Mouse (Mus musculus) midbrain, embryonic 15.5 days (tissue): Measurements from ENCODE around the gene Gm49322. TPM values are rescaled to one million over a fixed set of nuclear protein-coding genes. Genes with fewer than 3 reads are reported as not detected.
"Not testable (repeated sequence)": the region's sequence is repeated elsewhere in the genome, so short reads cannot be mapped to it uniquely, and the experiment has no call there.

ENCODE experiments used
- ATAC-seq: fragments of 200-750 bp; cut with Nextera tagmentation; replicated peaks from 2 replicates; pipeline ENCODE4 v1.8.0; 2017; ENCODE audit warnings: moderate TSS enrichment
- H3K27ac ChIP-seq: fragments of 300-500 bp; sonication (generic); 2 replicates; pipeline ENCODE4 v1.5.1; 2015; ENCODE audit warnings: mild to moderate bottlenecking, inconsistent platforms
- H3K27me3 ChIP-seq: fragments of 300-500 bp; sonication (generic); replicated peaks from 2 replicates; pipeline ENCODE4 v1.6.1; 2015; ENCODE audit warnings: inconsistent platforms
- H3K36me3 ChIP-seq: fragments of 300-500 bp; sonication (generic); replicated peaks from 2 replicates; pipeline ENCODE4 v1.6.1; 2015; ENCODE audit warnings: inconsistent platforms
- H3K4me1 ChIP-seq: fragments of 300-500 bp; sonication (generic); 2 replicates; pipeline ENCODE4 v1.6.1; 2015; ENCODE audit warnings: inconsistent platforms
- H3K4me2 ChIP-seq: fragments of 300-500 bp; sonication (generic); 2 replicates; pipeline ENCODE4 v1.6.1; 2015; ENCODE audit warnings: inconsistent platforms, mild to moderate bottlenecking, moderate library complexity
- H3K4me3 ChIP-seq: fragments of 300-500 bp; sonication (generic); 2 replicates; pipeline ENCODE4 v1.5.1; 2015; ENCODE audit warnings: mild to moderate bottlenecking, inconsistent platforms
- H3K9ac ChIP-seq: fragments of 300-500 bp; sonication (generic); 2 replicates; pipeline ENCODE4 v1.6.1; 2015; ENCODE audit warnings: mild to moderate bottlenecking, inconsistent platforms
- H3K9me3 ChIP-seq: fragments of 300-500 bp; sonication (generic); 2 replicates; pipeline ENCODE4 v1.6.1; 2016; ENCODE audit warnings: inconsistent platforms
- WGBS: fragments of 180-500 bp; shearing (Covaris S2); methylation state at CpG from one replicate; pipeline ENCODE4 v1.1.7; 2015; ENCODE audit warnings: mixed read lengths; 5-methylcytosine and 5-hydroxymethylcytosine counted together
- polyA plus RNA-seq: library from polyadenylated mRNA; unstranded; fragments of >200 nt; fragmentation: Nextera tagmentation; extraction: Ambion mirVana; gene quantifications from 2 replicates; pipeline ENCODE4 v1.2.1, GENCODE M21; 2015

Gene Gm49322
- polyA plus RNA-seq = 4.6 and 5.0 TPM in 2 replicates

DNA sequence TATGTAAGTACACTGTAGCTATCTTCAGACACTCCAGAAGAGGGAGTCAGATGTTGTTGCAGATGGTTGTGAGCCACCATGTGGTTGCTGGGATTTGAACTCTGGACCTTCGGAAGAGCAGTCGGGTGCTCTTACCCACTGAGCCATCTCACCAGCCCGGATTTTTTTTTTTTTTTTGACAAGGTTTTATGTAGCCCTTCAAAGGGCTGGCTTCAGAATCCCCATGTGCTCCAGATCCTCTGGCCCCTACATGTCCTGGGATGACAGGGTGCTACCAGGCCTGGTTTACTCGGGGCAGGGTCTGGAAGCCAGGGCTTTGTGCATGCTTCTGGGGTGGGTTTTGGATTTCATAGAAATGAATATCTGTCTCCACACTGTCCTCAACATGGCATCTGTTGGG lies at the start of gene Gm49322:
Gene Gm49322, plus strand, starts transcription at position 301 of the 400 bp plus-strand sequence.
- H3K27ac ChIP-seq, H3K4me2 ChIP-seq, H3K9ac ChIP-seq, ATAC-seq, H3K27me3 ChIP-seq, H3K4me3 ChIP-seq, H3K9me3 ChIP-seq: not testable (repeated sequence)
- 86% methylated on average over 4 of the region's 4 CpGs for WGBS
- H3K36me3 ChIP-seq = peaks cover 16% of the 10 kb centered on the region; the same call in 1 of the 2 replicates
- H3K4me1 ChIP-seq = peaks cover 19% of the 10 kb centered on the region

- no peaks in the 10 kb centered on the region for H3K9me3 ChIP-seq
- H3K36me3 ChIP-seq = no peaks in the 10 kb centered on the region
- H3K27me3 ChIP-seq = no peaks in the 10 kb centered on the region
- H3K4me1 ChIP-seq = peaks cover 41% of the 10 kb centered on the region
- no peak overlapping the region for H3K27ac ChIP-seq
- H3K9ac ChIP-seq = no peak overlapping the region
- ATAC-seq = no peak
- H3K4me3 ChIP-seq = no peak overlapping the region
- H3K4me2 ChIP-seq = no peak overlapping the region
- 32% methylated on average over 5 of the region's 5 CpGs for WGBS
Observed at GRCm38 (mm10) chr10:80557346-80557965, 48.4 kb upstream of the Gm49322 start.

- Histone ChIP-seq H3K36me3 (no peaks in the 10 kb centered on the region), H3K4me2 (no peak overlapping the region), H3K4me3 (no peak overlapping the region), H3K9me3 (no peaks in the 10 kb centered on the region), H3K27me3 (no peaks in the 10 kb centered on the region), H3K9ac (no peak overlapping the region), H3K27ac (no peak overlapping the region), H3K4me1 (peaks cover 48% of the 10 kb centered on the region)
- no peak for ATAC-seq
- 87% methylated on average over 7 of the region's 7 CpGs for WGBS
Observed at GRCm38 (mm10) chr10:80559431-80559830, 46.4 kb upstream of the Gm49322 start.

- H3K4me1 ChIP-seq = peaks cover 48% of the 10 kb centered on the region
Observed at GRCm38 (mm10) chr10:80560621-80561020, 45.2 kb upstream of the Gm49322 start.

DNA sequence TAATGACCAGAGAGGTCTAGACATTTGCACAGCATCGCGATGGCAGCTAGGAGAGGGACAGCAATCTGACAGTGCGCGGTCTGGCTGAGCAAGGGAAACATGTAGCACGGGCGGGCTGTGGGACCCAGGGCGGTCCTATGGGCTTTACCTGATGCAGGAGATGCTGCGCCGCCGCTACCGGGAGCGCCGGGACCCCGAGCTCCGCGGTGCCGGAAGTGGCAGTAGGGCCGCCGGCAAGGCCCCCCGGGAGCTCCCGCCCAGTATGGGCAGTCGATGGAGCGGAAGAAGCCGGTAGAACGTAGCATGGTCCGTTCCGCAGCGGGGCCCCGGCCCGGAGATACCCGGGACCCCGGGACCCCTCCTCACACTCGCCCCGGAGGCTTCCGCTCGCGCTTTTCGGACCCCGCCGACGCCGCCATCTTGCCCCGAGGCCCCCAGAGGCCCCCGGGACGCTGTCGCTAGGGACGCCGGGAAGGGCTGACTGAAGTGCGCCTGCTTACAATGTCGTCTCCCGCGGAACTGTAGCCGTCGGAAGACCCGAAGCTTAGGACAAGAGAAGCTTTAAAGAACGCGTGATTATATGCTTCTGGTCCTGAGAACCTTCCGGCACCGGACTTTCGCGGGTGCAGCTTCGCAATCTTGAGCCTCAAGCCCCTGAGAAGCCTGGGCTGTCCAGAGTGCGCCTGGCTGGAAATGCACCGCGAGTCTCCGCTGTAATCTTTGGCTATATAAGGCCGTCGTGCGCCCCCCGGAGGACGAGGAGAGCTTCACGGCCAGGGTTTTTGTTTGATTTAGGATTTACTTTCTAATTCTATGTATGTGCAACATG lies 44.5 kb upstream of the Gm49322 start, which contains the start of gene Rexo1:
Gene Rexo1, minus strand, starts transcription at position 445 of the 829 bp plus-strand sequence.
- H3K27ac ChIP-seq = peak within 1 kb of the TSS; percentile 89
- H3K4me3 ChIP-seq = peak within 1 kb of the TSS; percentile 81
- peak; percentile 86 for ATAC-seq
- H3K4me2 ChIP-seq = peak within 1 kb of the TSS; percentile 79
- H3K9ac ChIP-seq = peak within 1 kb of the TSS; percentile 89
- WGBS = under 1% methylated on average over 72 of the region's 72 CpGs
- no peaks in the 10 kb centered on the region for H3K36me3 ChIP-seq
- H3K27me3 ChIP-seq = no peaks in the 10 kb centered on the region
- H3K9me3 ChIP-seq = no peaks in the 10 kb centered on the region
- H3K4me1 ChIP-seq = peaks cover 50% of the 10 kb centered on the region

More at GRCm38 (mm10) chr10:80560621-80561020, 45.2 kb upstream of the Gm49322 start:
- no peaks in the 10 kb centered on the region for H3K36me3 ChIP-seq
- no peaks in the 10 kb centered on the region for H3K27me3 ChIP-seq
- H3K4me2 ChIP-seq = peak overlapping the region; percentile 79
- no peak for ATAC-seq
- peak overlapping the region; percentile 89 for H3K9ac ChIP-seq
- H3K4me3 ChIP-seq = peak overlapping the region; percentile 81
- H3K27ac ChIP-seq = peak overlapping the region; percentile 89; the same call in 1 of the 2 replicates
- 2% methylated on average over 13 of the region's 13 CpGs for WGBS
- H3K9me3 ChIP-seq = no peaks in the 10 kb centered on the region

DNA sequence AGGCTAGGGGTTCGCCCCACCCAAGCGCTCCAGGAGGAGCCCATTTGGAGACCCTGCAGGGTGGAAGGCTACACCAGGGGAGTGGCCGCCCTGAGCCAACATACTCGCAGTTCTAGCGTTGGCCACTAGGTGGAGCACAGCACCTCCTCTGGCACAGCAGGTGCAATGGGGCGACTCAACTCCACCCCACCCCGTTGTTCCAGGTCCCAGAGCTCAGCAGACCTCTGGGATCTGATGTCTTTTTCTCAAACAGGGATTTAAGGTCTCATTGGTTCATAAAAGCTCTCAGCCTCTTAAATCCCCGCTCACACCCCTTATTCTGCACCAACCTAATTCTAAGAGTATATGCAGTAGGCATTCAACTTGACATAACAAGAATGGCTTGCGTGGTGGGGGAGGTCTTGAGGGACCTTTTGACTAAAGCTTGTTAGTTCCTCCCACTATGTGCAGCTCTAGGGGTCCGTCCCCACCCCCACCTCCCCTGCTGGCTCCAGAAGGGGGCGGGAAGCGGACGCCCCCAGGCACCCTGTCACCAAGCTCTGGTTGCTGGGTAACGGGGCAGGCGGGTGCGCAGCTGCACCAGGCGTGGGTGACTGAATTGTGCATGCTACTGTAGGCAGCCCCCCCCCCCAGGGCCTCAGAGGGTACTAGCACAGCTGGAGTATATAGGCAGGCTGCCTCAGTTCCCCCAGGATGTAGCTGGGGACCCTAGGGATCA lies 39.3 kb upstream of the Gm49322 start:
- peak; percentile 59 for ATAC-seq
- Histone ChIP-seq H3K9me3 (no peaks in the 10 kb centered on the region), H3K4me3 (peak overlapping the region; percentile 11), H3K9ac (no peak overlapping the region), H3K4me1 (peaks cover 36% of the 10 kb centered on the region), H3K27me3 (no peaks in the 10 kb centered on the region), H3K27ac (peak overlapping the region; percentile 78), H3K4me2 (peak overlapping the region; percentile 44), H3K36me3 (no peaks in the 10 kb centered on the region)
- 13% methylated on average over 17 of the region's 17 CpGs for WGBS

- Histone ChIP-seq H3K4me2 (no peak overlapping the region), H3K9me3 (no peaks in the 10 kb centered on the region), H3K9ac (no peak overlapping the region), H3K27ac (no peak overlapping the region), H3K27me3 (no peaks in the 10 kb centered on the region), H3K4me1 (peaks cover 34% of the 10 kb centered on the region), H3K4me3 (no peak overlapping the region), H3K36me3 (no peaks in the 10 kb centered on the region)
- ATAC-seq = no peak
- 96% methylated on average over 29 of the region's 29 CpGs for WGBS
Observed at GRCm38 (mm10) chr10:80568876-80569275, 36.9 kb upstream of the Gm49322 start.

DNA sequence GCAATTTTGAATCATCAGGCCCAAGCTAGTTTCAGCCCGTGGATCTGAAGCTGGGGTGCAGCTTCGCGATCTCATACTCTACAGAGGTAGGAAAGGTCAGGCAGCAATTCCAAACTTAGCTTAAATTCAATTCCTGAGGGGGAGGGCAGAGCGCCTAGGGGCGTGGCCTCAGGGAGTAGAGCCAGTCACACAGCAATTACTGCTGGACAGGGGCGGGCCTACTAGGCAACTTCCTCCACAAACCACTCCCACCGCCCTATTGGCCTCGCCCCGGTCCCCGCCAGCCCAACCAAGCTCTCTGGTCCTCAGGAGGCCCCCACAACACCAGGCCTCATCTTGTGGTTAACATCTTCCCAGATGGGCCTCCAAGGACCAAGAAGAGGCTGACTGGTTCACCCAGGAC lies 36.2 kb upstream of the Gm49322 start:
- no peaks in the 10 kb centered on the region for H3K27me3 ChIP-seq
- H3K4me1 ChIP-seq = peaks cover 42% of the 10 kb centered on the region
- no peak overlapping the region for H3K4me2 ChIP-seq
- no peak overlapping the region for H3K4me3 ChIP-seq
- 37% methylated on average over 10 of the region's 10 CpGs for WGBS
- no peak overlapping the region for H3K9ac ChIP-seq
- H3K9me3 ChIP-seq = no peaks in the 10 kb centered on the region
- no peak for ATAC-seq
- no peak overlapping the region for H3K27ac ChIP-seq
- H3K36me3 ChIP-seq = no peaks in the 10 kb centered on the region

DNA sequence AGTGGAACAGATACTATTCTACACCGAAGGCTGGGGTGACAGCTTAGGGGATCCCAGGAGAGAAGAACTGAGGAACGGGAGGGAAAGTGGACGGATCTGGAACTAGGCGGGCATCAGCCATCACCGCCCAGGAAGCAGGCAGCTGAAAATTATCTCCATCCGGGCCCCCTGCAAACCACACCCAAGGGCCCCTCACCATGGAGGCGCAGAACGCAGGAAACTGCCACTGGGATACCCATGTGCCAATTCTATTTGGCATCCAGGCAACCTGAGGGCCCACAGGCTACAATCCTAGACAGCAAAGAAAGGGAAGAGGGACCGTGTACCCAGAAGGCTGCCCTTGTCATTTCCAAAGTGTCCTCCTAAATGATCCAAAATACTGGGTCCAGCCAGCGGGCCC lies 35.4 kb upstream of the Gm49322 start:
- H3K4me2 ChIP-seq = peak overlapping the region; percentile 36; the same call in 1 of the 2 replicates
- H3K36me3 ChIP-seq = no peaks in the 10 kb centered on the region
- no peaks in the 10 kb centered on the region for H3K9me3 ChIP-seq
- 89% methylated on average over 10 of the region's 10 CpGs for WGBS
- peak overlapping the region; percentile 11; the same call in 1 of the 2 replicates for H3K9ac ChIP-seq
- ATAC-seq = no peak
- no peak overlapping the region for H3K27ac ChIP-seq
- no peak overlapping the region for H3K4me3 ChIP-seq
- peaks cover 50% of the 10 kb centered on the region for H3K4me1 ChIP-seq
- H3K27me3 ChIP-seq = no peaks in the 10 kb centered on the region

DNA sequence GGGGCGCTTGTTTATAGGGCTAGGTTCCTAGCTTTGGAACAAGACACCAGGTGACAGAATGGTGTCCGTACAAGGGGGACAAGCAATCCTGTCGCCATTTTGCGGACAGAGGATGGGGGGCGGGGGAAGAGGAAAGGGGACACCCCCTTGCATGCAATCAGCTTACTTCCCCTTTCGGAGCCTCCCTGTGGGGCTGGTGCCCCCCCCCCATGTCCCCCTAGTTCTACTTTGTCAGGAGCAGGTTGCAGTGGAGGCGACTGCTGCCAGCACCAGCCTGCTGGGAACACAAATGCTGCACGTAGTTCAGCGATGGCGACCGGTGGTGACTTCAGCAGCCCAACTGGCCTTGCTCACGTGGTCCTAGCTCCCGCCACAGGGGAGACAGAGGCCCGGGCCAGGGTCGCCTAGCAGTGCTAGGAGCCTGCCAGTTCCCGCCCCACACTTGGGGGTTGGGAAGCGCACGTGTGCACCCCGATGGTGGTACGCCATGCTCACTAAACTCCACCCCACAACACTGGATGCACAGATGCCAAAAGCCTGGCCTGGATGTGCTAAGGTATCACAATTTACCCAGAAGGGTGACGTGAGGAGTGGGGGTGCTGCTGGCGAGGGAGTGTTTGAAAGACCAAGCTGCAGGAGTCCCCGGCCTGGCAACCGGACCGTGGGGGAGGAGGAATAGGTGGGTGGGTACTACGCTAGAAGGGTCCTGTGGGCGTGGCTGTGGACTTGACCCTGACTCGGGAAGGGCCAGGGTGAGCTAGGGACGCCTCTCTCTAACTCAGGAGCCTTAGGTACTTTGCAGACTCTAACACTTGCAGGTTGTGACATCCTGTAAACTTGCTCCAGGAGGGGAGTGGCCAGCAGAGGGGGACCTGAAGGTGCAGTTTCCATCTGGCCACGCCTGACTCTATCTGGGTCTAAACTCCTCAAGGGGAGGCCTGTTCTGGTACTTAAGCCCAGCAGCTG lies 34.7 kb upstream of the Gm49322 start:
- Histone ChIP-seq H3K4me1 (peaks cover 56% of the 10 kb centered on the region), H3K4me2 (peak overlapping the region; percentile 36), H3K9me3 (no peaks in the 10 kb centered on the region), H3K27me3 (no peaks in the 10 kb centered on the region), H3K9ac (peak overlapping the region; percentile 11; the same call in 1 of the 2 replicates), H3K27ac (no peak overlapping the region), H3K36me3 (no peaks in the 10 kb centered on the region), H3K4me3 (no peak overlapping the region)
- WGBS = 23% methylated on average over 30 of the region's 30 CpGs
- ATAC-seq = no peak

DNA sequence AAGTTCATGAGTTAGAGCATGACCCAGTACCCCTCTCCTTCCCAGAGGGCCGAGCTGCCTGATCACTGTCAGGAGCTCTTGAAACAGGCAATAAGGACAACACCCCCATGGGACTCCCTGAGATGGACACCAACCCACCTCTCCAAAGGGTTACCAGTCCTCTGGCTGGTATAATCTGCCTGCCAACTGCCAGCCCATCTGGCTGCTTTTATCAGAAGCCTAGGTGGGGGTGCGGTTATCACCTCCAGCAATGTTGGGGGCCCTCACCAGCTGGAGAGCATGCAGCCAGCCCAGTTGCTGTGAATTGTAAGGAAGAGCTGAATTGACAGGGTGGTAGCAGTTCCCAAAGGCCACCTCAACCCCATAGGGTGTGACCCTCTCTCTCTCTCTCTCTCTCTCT lies 33.3 kb upstream of the Gm49322 start:
- Histone ChIP-seq H3K9me3 (no peaks in the 10 kb centered on the region), H3K36me3 (no peaks in the 10 kb centered on the region), H3K9ac (no peak overlapping the region), H3K27ac (no peak overlapping the region), H3K4me2 (no peak overlapping the region), H3K4me1 (peaks cover 47% of the 10 kb centered on the region), H3K27me3 (no peaks in the 10 kb centered on the region), H3K4me3 (no peak overlapping the region)
- WGBS = 89% methylated on average over 2 of the region's 2 CpGs
- ATAC-seq = no peak
